Mouse (Mus musculus) lung, adult 2 months (tissue): ENCODE measurements around the gene Magi2. TPM values are rescaled to one million over a fixed set of nuclear protein-coding genes. Genes with fewer than 3 reads are reported as not detected.
"Not testable (repeated sequence)": the region's sequence is repeated elsewhere in the genome, so short reads cannot be mapped to it uniquely, and the experiment has no call there.

Source experiments
- DNase-seq: peaks from one replicate; pipeline ENCODE4 v3.0.0; 2022
- H3K4me1 ChIP-seq: fragments of 200-500 bp; 2 replicates; pipeline ENCODE4 v1.6.1; 2011; ENCODE audit warnings: low read length; ENCODE audit not compliant: control insufficient read depth, insufficient read depth
- H3K4me3 ChIP-seq: fragments of 200-500 bp; replicated peaks from 2 replicates; pipeline ENCODE3; 2011; ENCODE audit warnings: low read depth, mild to moderate bottlenecking, control low read depth, low read length; ENCODE audit errors: extremely low read depth
- CTCF ChIP-seq: fragments of 200-500 bp; IDR thresholded peaks from 2 replicates; pipeline ENCODE4 v1.5.1; 2011; ENCODE audit warnings: mild to moderate bottlenecking, low read length, control low read depth; ENCODE audit not compliant: insufficient read depth
- POLR2A ChIP-seq: fragments of 200-500 bp; IDR thresholded peaks from 2 replicates; pipeline ENCODE4 v1.6.1; 2011; ENCODE audit warnings: low read depth, mild to moderate bottlenecking, control low read depth, low read length, borderline replicate concordance; ENCODE audit errors: extremely low read depth
- WGBS: fragments of 180-500 bp; shearing (Covaris S2); methylation state at CpG from one replicate; pipeline ENCODE4 v1.1.7; 2018; 5-methylcytosine and 5-hydroxymethylcytosine counted together
- polyA plus RNA-seq: library from polyadenylated mRNA; depleted of rRNA; stranded (reverse); fragments of >200 nt; gene quantifications from 2 replicates; pipeline ENCODE4 v1.2.3, GENCODE M21; 2012

The Magi2 gene
- polyA plus RNA-seq, 1 experiment: 2.7 TPM

DNA sequence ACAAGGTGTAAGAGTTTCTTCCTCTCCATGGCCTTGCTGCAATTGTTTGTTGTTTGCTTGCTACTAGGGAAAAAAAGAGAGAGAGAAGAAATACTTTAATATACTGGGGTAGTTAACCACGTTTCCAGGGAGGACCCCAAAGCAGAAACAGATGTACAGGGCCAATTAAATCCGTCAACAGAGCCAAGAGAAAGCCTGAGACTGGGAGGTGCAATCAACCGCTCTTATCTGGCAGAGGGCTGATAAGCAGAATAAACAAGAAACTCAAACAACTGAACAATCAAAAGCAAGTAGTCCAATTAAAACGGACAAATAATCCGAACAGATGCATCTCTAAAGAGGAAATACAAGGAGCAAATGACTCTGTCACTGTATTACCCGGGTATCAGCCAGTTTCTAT, 1282.8 kb downstream of the Magi2 start:
- 26% methylated on average over 6 of the region's 6 CpGs for WGBS
- no peaks in the 10 kb centered on the region for H3K4me1 ChIP-seq
- TF ChIP-seq POLR2A (no peak), CTCF (no peak)
- DNase-seq: no peak
- H3K4me3 ChIP-seq: no peak overlapping the region

DNA sequence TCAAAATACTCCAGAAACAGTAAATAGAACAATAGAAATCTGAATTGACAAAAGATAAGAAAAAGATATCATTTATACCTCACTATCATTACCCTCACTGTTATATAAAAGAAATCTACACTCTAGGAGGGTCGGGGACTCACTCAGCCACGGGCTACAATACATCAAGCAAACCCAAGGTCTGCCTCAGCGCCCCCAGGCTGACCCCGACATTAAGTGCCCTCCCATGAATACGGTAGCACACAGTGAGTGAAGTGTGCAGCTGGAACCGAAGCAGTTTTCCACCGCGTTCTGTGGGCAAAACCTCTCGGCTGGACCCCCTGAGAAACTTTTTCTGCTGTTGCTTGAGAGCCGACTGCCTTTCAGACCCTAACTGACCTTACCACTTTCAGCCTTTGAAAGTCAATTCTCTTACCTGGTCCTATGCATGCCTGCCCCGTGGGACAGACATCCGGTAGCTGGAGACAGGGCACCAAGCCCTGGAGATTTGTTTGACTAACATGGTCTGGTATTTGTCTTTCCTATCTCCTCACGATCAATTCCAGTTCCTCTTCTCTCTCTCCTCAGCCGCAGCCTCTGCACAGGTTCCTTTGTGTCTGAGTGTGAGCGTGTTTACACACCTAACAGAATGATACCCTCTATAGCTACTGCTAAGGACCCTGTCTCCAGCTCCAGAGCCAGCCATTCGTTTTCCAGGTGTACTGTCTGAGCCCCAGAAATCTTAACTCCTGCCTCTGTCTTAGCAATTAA, 1285.7 kb downstream of the Magi2 start:
- H3K4me3 ChIP-seq: no peak overlapping the region
- DNase-seq: no peak
- 26% methylated on average over 16 of the region's 16 CpGs for WGBS
- H3K4me1 ChIP-seq: no peaks in the 10 kb centered on the region
- TF ChIP-seq CTCF (no peak), POLR2A (no peak)

DNA sequence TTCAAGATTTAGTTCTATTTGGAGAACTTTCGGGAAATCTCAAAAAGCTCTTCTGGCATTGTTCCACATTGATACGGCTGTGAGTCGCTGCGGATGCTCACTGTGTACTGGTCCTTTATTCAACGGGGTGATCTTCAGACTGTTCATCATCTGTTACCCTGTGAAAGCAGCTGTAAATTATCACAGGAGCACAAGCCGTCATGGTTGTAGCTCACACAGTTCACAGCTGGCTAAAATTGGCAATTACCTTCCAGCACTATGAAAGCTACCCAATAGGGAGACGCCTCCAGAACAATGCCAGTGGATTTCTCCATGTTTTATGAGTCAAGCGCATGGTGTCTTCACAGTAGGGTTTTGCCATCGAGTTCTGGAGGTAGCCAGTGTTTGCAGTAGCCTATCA, 1294.8 kb downstream of the Magi2 start:
- no peak for DNase-seq
- H3K4me3 ChIP-seq: no peak overlapping the region
- H3K4me1 ChIP-seq: no peaks in the 10 kb centered on the region
- no peak for TF ChIP-seq CTCF
- TF ChIP-seq POLR2A: no peak
- 71% methylated on average over 9 of the region's 9 CpGs for WGBS

DNA sequence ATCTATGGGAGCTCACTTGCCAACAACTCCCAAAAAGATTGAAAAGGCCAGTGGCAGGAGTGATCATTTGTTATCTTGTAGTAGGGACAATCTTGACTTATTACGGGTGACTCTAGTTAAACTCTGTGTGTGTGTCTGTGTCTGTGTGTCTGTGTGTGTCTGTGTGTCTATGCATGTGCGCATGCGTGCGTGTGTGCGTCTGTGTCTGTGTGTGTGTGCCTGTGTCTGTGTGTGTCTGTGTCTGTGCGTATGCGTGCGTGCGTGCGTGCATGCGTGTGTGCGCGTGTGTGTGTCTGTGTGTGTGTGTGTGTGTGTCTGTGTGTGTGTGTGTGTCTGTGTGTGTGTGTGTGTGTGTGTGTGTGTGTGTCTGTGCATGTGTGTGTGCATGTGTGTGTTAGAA, 1295.2 kb downstream of the Magi2 start:
- 98% methylated on average over 13 of the region's 13 CpGs for WGBS
- no peak for TF ChIP-seq CTCF
- no peak for TF ChIP-seq POLR2A
- no peak overlapping the region for H3K4me3 ChIP-seq
- no peaks in the 10 kb centered on the region for H3K4me1 ChIP-seq
- DNase-seq: no peak

DNA sequence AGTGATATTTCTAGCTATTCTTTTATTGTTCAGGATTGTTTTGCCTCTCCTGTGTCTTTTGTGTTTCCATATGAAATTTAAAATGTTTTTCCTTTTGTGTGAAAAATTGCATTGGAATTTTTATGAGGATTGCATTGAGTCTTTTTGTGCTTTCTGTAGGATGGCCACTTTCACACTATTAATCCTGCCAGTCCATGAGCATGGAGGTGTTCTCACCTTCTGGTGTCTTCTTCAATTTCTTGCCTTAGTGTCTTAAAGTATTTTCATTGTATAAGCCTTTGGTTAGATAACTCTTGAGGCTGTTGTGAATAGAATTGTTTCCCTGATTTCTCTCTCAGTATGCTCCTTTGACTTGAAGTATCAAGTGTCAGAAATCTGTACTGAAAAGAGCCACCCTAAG, 1296.9 kb downstream of the Magi2 start:
- Histone ChIP-seq H3K4me3 (no peak overlapping the region), H3K4me1 (no peaks in the 10 kb centered on the region)
- DNase-seq: no peak
- TF ChIP-seq CTCF (no peak), POLR2A (no peak)

DNA sequence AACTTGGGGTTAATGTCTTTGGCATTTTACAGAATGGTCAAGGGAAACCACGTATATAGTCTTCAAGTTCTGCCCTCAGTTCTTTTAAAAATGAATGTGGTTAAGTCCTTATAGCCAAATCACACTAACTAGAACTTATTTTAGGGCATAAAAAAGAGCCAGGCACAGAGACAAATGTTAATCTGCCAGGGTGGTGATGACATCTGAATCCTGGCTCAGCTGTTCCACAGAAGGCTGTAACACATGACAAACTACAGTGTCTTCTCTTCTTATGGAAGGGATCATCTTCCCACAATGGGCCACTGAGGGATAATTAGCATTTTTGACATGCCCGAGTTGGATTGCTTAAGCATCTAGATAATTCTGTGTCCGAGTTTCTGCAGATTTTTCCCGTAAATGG, 1299.8 kb downstream of the Magi2 start:
- 62% methylated on average over 2 of the region's 4 CpGs for WGBS
- H3K4me1 ChIP-seq, DNase-seq: not testable (repeated sequence)

DNA sequence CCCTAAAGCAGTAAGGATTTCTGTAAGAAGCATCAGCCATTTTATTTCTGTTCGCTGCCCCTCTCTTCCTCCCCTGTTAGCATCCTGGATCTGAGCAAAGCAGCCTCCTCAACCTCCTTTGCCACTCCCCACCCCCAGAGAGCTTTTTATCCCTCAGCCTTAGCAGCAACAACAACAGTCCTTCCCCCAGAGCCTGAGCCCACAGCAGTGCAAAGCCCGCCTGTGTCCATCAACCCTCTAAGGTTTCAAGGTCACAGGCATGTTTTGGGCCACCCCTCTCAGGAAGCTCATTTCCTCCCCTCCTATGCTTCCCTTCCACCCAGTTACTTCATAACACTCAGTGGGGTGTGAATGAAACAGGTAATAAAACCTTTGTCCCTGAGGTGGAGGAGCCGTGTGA, 1309.7 kb downstream of the Magi2 start:
- H3K4me3 ChIP-seq: no peak overlapping the region
- no peaks in the 10 kb centered on the region for H3K4me1 ChIP-seq
- DNase-seq: no peak
- TF ChIP-seq CTCF (no peak), POLR2A (no peak)
- WGBS: 63% methylated on average over 3 of the region's 3 CpGs

More for the DNA sequence above, 1299.8 kb downstream of the Magi2 start:
- not testable (repeated sequence) for H3K4me3 ChIP-seq

DNA sequence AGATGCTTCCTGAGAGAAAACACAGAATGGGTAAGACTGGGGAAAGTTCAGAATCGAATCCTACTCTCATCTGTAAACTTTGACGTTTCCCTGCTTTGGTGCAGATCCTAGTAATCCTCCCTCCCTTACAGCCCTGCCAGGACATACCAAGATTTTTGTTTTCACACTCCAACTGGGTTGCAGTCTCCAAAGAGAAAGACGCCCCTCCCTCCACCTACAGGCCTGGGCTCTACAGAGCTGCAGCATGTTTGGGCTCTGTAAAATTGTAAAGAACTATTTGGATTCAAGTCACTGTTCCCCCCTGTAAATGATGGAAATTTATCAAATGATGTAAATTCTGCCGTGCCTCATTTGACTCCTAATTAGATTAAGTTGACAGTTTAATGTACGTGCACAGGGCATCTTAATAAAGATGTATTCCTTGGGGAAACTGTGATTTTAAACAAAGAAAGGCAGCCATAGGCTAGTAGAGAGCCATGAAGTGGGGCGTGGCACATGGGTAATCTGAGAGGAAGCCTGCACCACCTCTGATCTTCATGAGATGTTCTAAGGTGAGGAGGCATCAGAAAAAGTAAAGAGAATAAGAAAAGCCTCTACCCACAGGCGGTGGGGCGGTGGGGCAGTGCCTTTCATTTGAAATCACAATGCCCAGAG, 1310.7 kb downstream of the Magi2 start:
- Histone ChIP-seq H3K4me1 (no peaks in the 10 kb centered on the region), H3K4me3 (no peak overlapping the region)
- WGBS: 66% methylated on average over 8 of the region's 8 CpGs
- no peak for TF ChIP-seq POLR2A
- no peak for TF ChIP-seq CTCF
- DNase-seq: no peak

DNA sequence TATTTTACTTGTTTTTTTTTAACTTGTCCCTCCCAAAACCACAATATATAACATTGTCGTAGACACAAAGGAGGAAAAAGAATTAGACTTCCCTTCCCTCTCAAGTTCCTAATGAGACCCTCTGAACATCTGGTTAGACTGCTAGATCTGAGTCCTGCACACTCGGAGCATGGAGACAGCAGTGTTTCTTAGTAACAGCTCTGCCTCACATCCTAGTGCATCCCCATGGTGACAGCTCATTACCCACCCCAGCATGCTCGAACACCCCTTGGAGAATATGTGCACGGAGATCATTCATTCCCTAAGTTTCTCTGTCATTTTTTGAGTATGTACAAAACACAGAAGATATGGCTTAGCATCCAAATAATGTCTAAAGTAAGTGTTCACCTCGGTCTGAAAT, 1317.5 kb downstream of the Magi2 start:
- no peak for DNase-seq
- no peak overlapping the region for H3K4me3 ChIP-seq
- TF ChIP-seq POLR2A (no peak), CTCF (no peak)
- WGBS: 65% methylated on average over 5 of the region's 5 CpGs
- no peaks in the 10 kb centered on the region for H3K4me1 ChIP-seq

DNA sequence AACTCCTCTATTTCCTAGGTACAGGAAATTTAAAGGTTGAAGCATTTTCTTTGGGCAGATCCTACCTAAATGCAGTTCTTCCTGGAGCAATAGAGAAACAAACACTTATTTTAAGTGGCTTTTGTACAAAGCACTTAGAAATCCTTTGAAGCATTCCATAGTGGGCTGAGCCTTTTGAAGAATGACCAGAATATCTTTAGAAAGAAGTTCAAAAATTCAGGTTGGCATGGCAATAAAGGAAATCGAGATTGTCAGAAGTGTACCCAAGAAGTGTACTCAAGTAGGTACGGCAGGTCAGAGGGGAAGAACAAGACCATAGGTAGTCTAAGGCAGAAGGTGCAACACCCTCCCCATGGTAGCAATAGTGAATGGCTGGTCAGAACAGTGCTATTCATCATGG, 1332.5 kb downstream of the Magi2 start:
- H3K4me1 ChIP-seq: peaks cover 2% of the 10 kb centered on the region; the same call in 1 of the 2 replicates
- 66% methylated on average over 2 of the region's 2 CpGs for whole genome bisulfite sequencing
- DNase-seq: no peak
- H3K4me3 ChIP-seq: no peak overlapping the region
- TF ChIP-seq POLR2A: no peak
- no peak for TF ChIP-seq CTCF

DNA sequence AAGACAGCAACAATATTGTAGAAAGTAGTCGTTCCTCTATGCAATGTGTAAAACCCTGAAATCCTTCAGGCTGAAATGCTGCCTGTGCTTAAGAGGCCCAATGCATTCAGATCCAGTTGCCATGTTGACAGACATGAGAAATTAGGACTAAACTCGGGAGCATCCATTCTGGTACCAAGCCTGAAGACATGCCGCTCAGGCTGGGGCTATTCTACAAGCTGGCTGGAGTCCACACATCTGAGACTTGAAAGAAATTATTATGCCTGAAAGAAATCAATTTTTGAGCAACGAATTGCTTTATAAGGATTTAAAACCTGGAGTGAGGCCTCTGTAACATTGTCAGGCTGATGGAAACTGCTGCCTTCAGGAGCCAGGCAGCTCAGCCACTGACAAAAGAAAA, 1333.0 kb downstream of the Magi2 start:
- WGBS: 62% methylated on average over 4 of the region's 4 CpGs
- H3K4me1 ChIP-seq: peaks cover 2% of the 10 kb centered on the region; the same call in 1 of the 2 replicates
- DNase-seq: no peak
- TF ChIP-seq CTCF (no peak), POLR2A (no peak)
- no peak overlapping the region for H3K4me3 ChIP-seq
